Mouse (Mus musculus) thymus, adult 2 months (tissue): Measurements from ENCODE around the gene Gnb5. TPM values are rescaled to one million over a fixed set of nuclear protein-coding genes. Genes with fewer than 3 reads are reported as not detected.

Experiments used
- DNase-seq: peaks from one replicate; pipeline ENCODE4 v3.0.0; 2021
- H3K27ac ChIP-seq: fragments of 200-500 bp; 2 replicates; pipeline ENCODE4 v1.5.1; 2012; ENCODE audit warnings: low read length, control low read depth; ENCODE audit not compliant: control insufficient read depth, insufficient read depth
- H3K27me3 ChIP-seq: fragments of 200-500 bp; 2 replicates; pipeline ENCODE4 v1.6.1; 2012; ENCODE audit warnings: mild to moderate bottlenecking, low read length, moderate library complexity, mixed read lengths; ENCODE audit not compliant: control insufficient read depth, insufficient read depth
- H3K36me3 ChIP-seq: fragments of 200-500 bp; 2 replicates; pipeline ENCODE4 v1.6.1; 2012; ENCODE audit warnings: mild to moderate bottlenecking, low read length, moderate library complexity; ENCODE audit not compliant: control insufficient read depth, insufficient read depth
- H3K4me1 ChIP-seq: fragments of 200-500 bp; replicated peaks from 2 replicates; pipeline ENCODE4 v1.6.1; 2012; ENCODE audit warnings: low read length; ENCODE audit not compliant: control insufficient read depth, insufficient read depth
- H3K4me3 ChIP-seq: fragments of 200-500 bp; 2 replicates; pipeline ENCODE4 v1.5.1; 2012; ENCODE audit warnings: mild to moderate bottlenecking, low read length, control low read depth, moderate library complexity; ENCODE audit not compliant: control insufficient read depth, insufficient read depth
- CTCF ChIP-seq: fragments of 200-500 bp; IDR thresholded peaks from 2 replicates; pipeline ENCODE4 v1.5.1; 2012; ENCODE audit warnings: mild to moderate bottlenecking, control low read depth, low read length, moderate library complexity, borderline replicate concordance; ENCODE audit not compliant: control insufficient read depth, poor library complexity, insufficient read depth; ENCODE audit errors: extremely low read depth
- POLR2A ChIP-seq: fragments of 200-500 bp; IDR thresholded peaks from 2 replicates; pipeline ENCODE4 v1.6.1; 2012; ENCODE audit warnings: mild to moderate bottlenecking, low read length, control low read depth, moderate library complexity; ENCODE audit not compliant: control insufficient read depth, poor library complexity, insufficient read depth; ENCODE audit errors: extremely low read depth
- WGBS: fragments of 180-500 bp; shearing (Covaris S2); methylation state at CpG from one replicate; pipeline ENCODE4 v1.1.7; 2018; 5-methylcytosine and 5-hydroxymethylcytosine counted together
- polyA plus RNA-seq: library from polyadenylated mRNA; depleted of rRNA; stranded (reverse); fragments of >200 nt; gene quantifications from 2 replicates; pipeline ENCODE4 v1.2.3, GENCODE M21; 2012

Gene Gnb5
- polyA plus RNA-seq, 1 experiment = 7.3 TPM

DNA sequence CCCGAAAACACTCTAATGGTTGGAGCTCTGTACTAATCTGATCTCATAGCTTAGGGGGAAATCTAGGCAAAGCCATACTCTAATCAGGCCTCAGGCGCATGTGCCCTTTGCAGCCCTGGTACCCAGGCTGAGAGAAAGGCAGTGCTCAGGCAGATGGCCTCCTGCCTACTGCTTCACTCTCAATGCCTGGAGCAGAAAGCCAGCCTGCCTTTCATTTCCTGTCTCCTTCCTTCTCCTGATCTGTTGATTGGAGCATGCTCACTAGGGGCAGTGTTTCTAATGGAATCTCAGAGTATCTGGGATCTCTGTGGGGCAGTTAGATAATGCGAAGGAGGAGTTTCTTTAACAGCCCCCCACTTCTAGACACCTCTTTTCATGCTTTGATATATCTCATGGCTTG, 13.3 kb downstream of the Gnb5 start:
- peaks cover 5% of the 10 kb centered on the region for H3K4me1 ChIP-seq
- no peaks in the 10 kb centered on the region for H3K27me3 ChIP-seq
- no peak overlapping the region for H3K27ac ChIP-seq
- DNase-seq = no peak
- TF ChIP-seq POLR2A (no peak), CTCF (no peak)
- H3K36me3 ChIP-seq = no peaks in the 10 kb centered on the region
- no peak overlapping the region for H3K4me3 ChIP-seq
- 94% methylated on average over 3 of the region's 3 CpGs for WGBS

DNA sequence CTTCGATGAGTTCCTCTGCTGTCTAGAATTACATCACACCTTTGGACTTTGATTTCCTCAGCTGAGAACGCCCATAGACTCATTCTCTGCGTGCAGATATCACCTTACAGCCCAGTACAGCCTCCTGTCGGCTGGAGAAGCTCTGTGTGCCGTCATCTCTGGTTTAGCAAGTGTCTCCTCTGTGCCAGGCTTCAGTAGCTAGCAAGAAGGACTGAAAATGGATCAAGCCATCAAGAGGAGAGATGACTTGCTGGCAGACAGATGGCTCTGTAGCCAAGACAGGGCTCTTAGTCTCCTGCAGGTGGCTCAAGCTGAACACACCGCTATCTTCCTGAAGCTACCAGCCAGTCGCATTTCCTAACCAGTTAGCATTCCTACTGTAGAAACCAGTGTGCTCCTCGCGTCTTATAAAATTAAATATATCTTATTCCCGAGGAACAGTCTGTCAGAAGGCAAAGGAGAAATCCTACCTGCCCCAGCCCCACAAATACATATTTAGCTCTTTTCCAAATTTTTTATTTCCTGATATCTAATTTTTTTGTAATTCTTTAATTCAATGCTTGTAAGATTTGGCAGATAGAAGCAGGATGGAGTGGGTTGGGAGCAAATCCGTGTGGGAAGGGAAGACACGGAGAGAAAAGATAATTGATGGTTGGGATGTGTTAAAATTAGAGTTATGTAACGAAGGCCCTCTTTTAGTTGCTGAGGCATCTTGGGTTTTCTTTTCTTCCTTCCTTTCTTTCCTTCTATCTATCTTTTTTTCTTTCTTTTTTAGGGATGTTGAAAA, 16.2 kb downstream of the Gnb5 start:
- Histone ChIP-seq H3K4me3 (no peak overlapping the region), H3K27ac (no peak overlapping the region), H3K27me3 (no peaks in the 10 kb centered on the region), H3K36me3 (no peaks in the 10 kb centered on the region), H3K4me1 (no peaks in the 10 kb centered on the region)
- DNase-seq = no peak
- WGBS = 88% methylated on average over 13 of the region's 13 CpGs
- TF ChIP-seq POLR2A (no peak), CTCF (no peak)

DNA sequence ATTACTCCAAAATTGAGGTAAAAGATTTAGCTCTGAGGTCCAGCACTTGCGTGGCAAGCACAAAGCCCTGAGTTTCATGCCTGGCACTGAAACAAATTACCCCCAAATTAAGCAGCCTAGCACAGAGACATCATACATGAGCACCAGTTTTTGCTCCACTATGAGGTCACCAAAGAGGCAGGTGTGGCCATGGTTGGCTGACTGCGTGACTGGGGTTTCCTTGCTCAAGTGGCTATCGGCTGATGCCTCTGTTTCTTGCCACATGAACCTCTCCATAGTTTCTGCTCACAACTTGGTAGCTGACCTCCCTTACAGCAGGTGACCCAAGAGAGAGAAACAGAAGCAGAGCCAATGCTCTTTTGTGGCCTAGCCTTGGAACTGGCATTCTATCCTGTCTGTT, 22.0 kb downstream of the Gnb5 start:
- H3K4me1 ChIP-seq = no peaks in the 10 kb centered on the region
- no peak overlapping the region for H3K4me3 ChIP-seq
- 93% methylated on average over 3 of the region's 3 CpGs for WGBS
- H3K27ac ChIP-seq = no peak overlapping the region
- H3K27me3 ChIP-seq = no peaks in the 10 kb centered on the region
- DNase-seq = no peak
- H3K36me3 ChIP-seq = no peaks in the 10 kb centered on the region
- TF ChIP-seq CTCF (no peak), POLR2A (no peak)

DNA sequence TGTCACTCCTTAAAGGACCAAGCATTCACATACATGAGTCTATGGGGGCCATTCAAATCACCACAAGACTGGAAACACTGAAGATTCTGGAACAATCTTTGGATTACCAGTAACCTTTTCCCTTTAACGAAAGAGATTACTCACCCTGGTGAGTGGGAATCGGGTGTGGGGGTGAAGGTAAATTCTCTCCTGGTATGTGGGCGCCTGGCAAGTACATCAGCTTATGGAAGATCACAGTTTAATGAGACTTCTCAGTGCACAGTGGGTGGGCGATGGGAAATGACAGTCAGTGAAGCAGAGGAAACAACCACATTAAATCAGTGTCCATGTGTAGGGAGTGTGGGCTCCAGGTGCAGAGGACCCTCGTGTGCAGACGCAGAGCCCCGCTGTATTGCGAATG, 24.7 kb downstream of the Gnb5 start:
- DNase-seq = no peak
- Histone ChIP-seq H3K4me3 (no peak overlapping the region), H3K36me3 (no peaks in the 10 kb centered on the region), H3K27me3 (no peaks in the 10 kb centered on the region), H3K4me1 (no peaks in the 10 kb centered on the region), H3K27ac (no peak overlapping the region)
- no peak for TF ChIP-seq CTCF
- no peak for TF ChIP-seq POLR2A
- 96% methylated on average over 8 of the region's 8 CpGs for WGBS

DNA sequence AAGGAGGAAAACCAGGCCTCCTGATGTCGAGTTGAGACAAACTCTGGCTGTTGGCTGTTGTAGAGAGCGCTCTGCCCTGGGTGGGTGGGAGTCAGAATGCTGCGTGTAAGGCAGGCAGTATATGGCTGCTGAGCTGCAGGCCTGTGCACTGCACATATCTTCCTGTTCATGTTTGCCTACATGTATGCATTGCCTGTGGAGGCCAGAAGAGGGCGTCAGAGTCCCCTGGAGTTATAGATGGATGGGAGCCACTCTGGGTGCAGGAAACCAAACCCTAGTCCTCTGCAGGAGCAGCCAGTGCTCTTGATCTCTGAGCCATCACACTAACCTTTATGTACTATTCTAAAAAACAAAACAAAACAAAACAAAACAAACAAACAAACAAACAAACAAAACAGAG, 28.4 kb downstream of the Gnb5 start:
- 85% methylated on average over 4 of the region's 4 CpGs for WGBS
- Histone ChIP-seq H3K27ac (no peak overlapping the region), H3K36me3 (no peaks in the 10 kb centered on the region), H3K4me1 (no peaks in the 10 kb centered on the region), H3K27me3 (no peaks in the 10 kb centered on the region), H3K4me3 (no peak overlapping the region)
- TF ChIP-seq CTCF = no peak
- no peak for TF ChIP-seq POLR2A
- DNase-seq = no peak

DNA sequence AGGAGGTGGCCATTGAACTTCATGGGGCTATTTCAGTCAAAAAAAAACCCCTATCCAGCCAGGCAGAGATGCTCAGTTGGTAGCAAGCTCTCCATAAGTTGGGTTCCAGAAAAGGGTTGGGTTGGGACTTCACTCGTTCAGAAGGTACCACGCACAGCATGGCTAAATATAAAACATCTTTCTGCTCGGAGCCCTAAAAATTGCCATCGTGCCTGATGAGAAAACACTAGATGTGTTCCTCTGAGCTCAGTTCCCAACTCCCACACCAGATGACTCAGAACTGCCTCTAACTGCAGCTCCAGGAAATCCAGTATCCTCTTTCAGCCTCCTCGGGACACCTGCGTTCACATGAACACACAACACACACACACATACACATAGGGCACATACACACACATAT, 31.9 kb downstream of the Gnb5 start:
- 96% methylated on average over 6 of the region's 6 CpGs for WGBS
- H3K4me1 ChIP-seq = no peaks in the 10 kb centered on the region
- no peak overlapping the region for H3K27ac ChIP-seq
- H3K4me3 ChIP-seq = no peak overlapping the region
- TF ChIP-seq CTCF (no peak), POLR2A (no peak)
- no peak for DNase-seq
- no peaks in the 10 kb centered on the region for H3K27me3 ChIP-seq
- H3K36me3 ChIP-seq = no peaks in the 10 kb centered on the region
